Mouse (Mus musculus): Measurements from ENCODE around the gene Rab6b. TPM values are rescaled to one million over a fixed set of nuclear protein-coding genes. Genes with fewer than 3 reads are reported as not detected.

The Rab6b gene
- 2.0 and 12.6 TPM in 2 replicates for polyA plus RNA-seq (2012; rRNA removed)

GRCm38 (mm10) chr9:103111621-103112470 lies at the start of gene Rab6b:
Gene Rab6b (plus strand): TSS chr9:103111787.

GRCm38 (mm10) chr9:103201561-103202260 lies 90.1 kb downstream of the Rab6b start, which contains the start of gene Srprb:
Gene Srprb (minus strand): TSS chr9:103202137.

GRCm38 (mm10) chr9:103230151-103230951 lies 118.8 kb downstream of the Rab6b start, which contains the start of the genes Gm20425 and Trf:
Gene Gm20425 (minus strand): TSS chr9:103230307.
Gene Trf (minus strand): TSS chr9:103230444.

Other genes starting within 250 kb of the Rab6b start
- 44.1 and 59.8 TPM in 2 replicates for gene Slco2a1, start 123.1 kb upstream of the Rab6b start, polyA plus RNA-seq (2012; rRNA removed)
- 42.5 and 43.0 TPM in 2 replicates for gene Srprb, start 90.3 kb downstream of the Rab6b start, polyA plus RNA-seq (2012; rRNA removed)
- gene Gm20425, start 118.5 kb downstream of the Rab6b start, polyA plus RNA-seq (2012; rRNA removed), result not detected in 2 replicates
- 103 and 173 TPM in 2 replicates for gene Trf, start 118.7 kb downstream of the Rab6b start, polyA plus RNA-seq (2012; rRNA removed)
- gene 1300017J02Rik, start 193.3 kb downstream of the Rab6b start, polyA plus RNA-seq (2012; rRNA removed), result 0.29 TPM in 1 of 2 replicates, not detected in the other
- 9.0 and 9.1 TPM in 2 replicates for gene Topbp1, start 193.4 kb downstream of the Rab6b start, polyA plus RNA-seq (2012; rRNA removed)

Data from colon, adult 2 months (tissue).